Mouse (Mus musculus) inflammation-experienced regulatory T-cells, adult 6 months (primary cell): Measurements from ENCODE around the gene Zbtb45. TPM values are rescaled to one million over a fixed set of nuclear protein-coding genes. Genes with fewer than 3 reads are reported as not detected.

Experiments used
- polyA plus RNA-seq, 3 experiments: library from polyadenylated mRNA; unstranded; fragments of 100-300 nt; shearing (Covaris generic); gene quantifications; one replicate each; pipeline ENCODE4 v1.2.1; 2017

Zbtb45 gene
- polyA plus RNA-seq, 3 experiments from 2014 or later: 5.4 to 8.0 (median 6.5) TPM

Other genes starting within 250 kb of the Zbtb45 start
- 1 to 10 TPM in 2 of 3 experiments, under 1 TPM in 1; 0.63 to 1.3 (median 1.1) TPM for gene Zscan18, start 206.4 kb downstream of the Zbtb45 start, polyA plus RNA-seq
- 10 to 100 TPM; 13.5 to 25.4 (median 19.3) TPM for gene Zfp329, start 191.2 kb downstream of the Zbtb45 start, polyA plus RNA-seq
- gene Zfp110, start 175.3 kb downstream of the Zbtb45 start, polyA plus RNA-seq: 10 to 100 TPM; 62.9 to 99.3 (median 85.2) TPM
- gene Zfp128, start 128.9 kb downstream of the Zbtb45 start, polyA plus RNA-seq: 1 to 10 TPM; 1.1 to 1.6 (median 1.6) TPM
- gene Zscan22, start 112.2 kb downstream of the Zbtb45 start, polyA plus RNA-seq: 10 to 100 TPM; 10.5 to 11.0 (median 10.6) TPM
- 1,000 to 10,000 TPM; 1,828 to 3,143 (median 2,832) TPM for gene Rps5, start 87.7 kb downstream of the Zbtb45 start, polyA plus RNA-seq
- under 1 TPM in 2 of 3 experiments, not detected in 1; 0.11 to 0.28 TPM for gene Rnf225, start 82.6 kb downstream of the Zbtb45 start, polyA plus RNA-seq
- gene Zfp324, start 44.2 kb downstream of the Zbtb45 start, polyA plus RNA-seq: 1 to 10 TPM; 1.8 to 3.6 (median 2.6) TPM
- gene Zfp446, start 32.2 kb downstream of the Zbtb45 start, polyA plus RNA-seq: 1 to 10 TPM; 2.7 to 5.9 (median 4.1) TPM
- gene Slc27a5, start 11.8 kb downstream of the Zbtb45 start, polyA plus RNA-seq: 1 to 10 TPM in 1 of 3 experiments, under 1 TPM in 2; 0.41 to 1.2 (median 0.64) TPM
- gene Trim28, start 10.9 kb downstream of the Zbtb45 start, polyA plus RNA-seq: 10 to 100 TPM; 42.1 to 76.8 (median 57.0) TPM
- 100 to 1,000 TPM; 296 to 343 (median 309) TPM for gene Chmp2a, start 24.8 kb upstream of the Zbtb45 start, polyA plus RNA-seq
- 10 to 100 TPM; 14.9 to 21.8 (median 16.4) TPM for gene Ube2m, start 28.2 kb upstream of the Zbtb45 start, polyA plus RNA-seq
- gene Mzf1, start 44.7 kb upstream of the Zbtb45 start, polyA plus RNA-seq: under 1 TPM; 0.18 to 0.35 (median 0.20) TPM
- not detected for gene Vmn1r85, start 85.1 kb upstream of the Zbtb45 start, polyA plus RNA-seq
- gene Vmn1r86, start 109.9 kb upstream of the Zbtb45 start, polyA plus RNA-seq: under 1 TPM in 1 of 3 experiments, not detected in 2; 0.05 TPM
- gene Vmn1r87, start 130.1 kb upstream of the Zbtb45 start, polyA plus RNA-seq: under 1 TPM in 1 of 3 experiments, not detected in 2; 0.15 TPM
- under 1 TPM; 0.04 to 0.07 (median 0.05) TPM for gene Vmn1r88, start 149.5 kb upstream of the Zbtb45 start, polyA plus RNA-seq
- gene Vmn1r89, start 203.0 kb upstream of the Zbtb45 start, polyA plus RNA-seq: not detected